Mouse (Mus musculus): Measurements from ENCODE around the gene Afmid. TPM values are rescaled to one million over a fixed set of nuclear protein-coding genes. Genes with fewer than 3 reads are reported as not detected.
A peak's percentile ranks its signal among the peaks of the same experiment; 100 is the strongest.
"Not testable (repeated sequence)": the region's sequence is repeated elsewhere in the genome, so short reads cannot be mapped to it uniquely, and the experiment has no call there.

Gene Afmid
- total and polyA plus RNA-seq, 3 experiments = 5.5 to 9.3 (median 6.8) TPM

GRCm38 (mm10) chr11:117824060-117824969 is 1.4 kb upstream of the Afmid start:
- peak; percentile 84 for DNase-seq

- peak; percentile 37 for DNase-seq
These were observed 440 bp downstream of the Afmid start for GRCm38 (mm10) chr11:117826164-117826563.

GRCm38 (mm10) chr11:117826916-117827315 is 1.2 kb downstream of the Afmid start:
- DNase-seq = no peak

GRCm38 (mm10) chr11:117827386-117827785 is 1.7 kb downstream of the Afmid start:
- no peak for DNase-seq

GRCm38 (mm10) chr11:117828149-117828887 is 2.6 kb downstream of the Afmid start:
- DNase-seq = peak; percentile 37

GRCm38 (mm10) chr11:117828888-117829604 is 3.3 kb downstream of the Afmid start:
- peak; percentile 50 for DNase-seq

- DNase-seq = peak; percentile 44
These were observed 4.0 kb downstream of the Afmid start for GRCm38 (mm10) chr11:117829671-117830215.

GRCm38 (mm10) chr11:117830401-117830800 is 4.7 kb downstream of the Afmid start:
- no peak for DNase-seq

GRCm38 (mm10) chr11:117832086-117832969 is 6.6 kb downstream of the Afmid start:
- DNase-seq = peak; percentile 65

- not testable (repeated sequence) for DNase-seq
These were observed 7.8 kb downstream of the Afmid start for GRCm38 (mm10) chr11:117833509-117833908.

GRCm38 (mm10) chr11:117834086-117834485 is 8.4 kb downstream of the Afmid start:
- no peak for DNase-seq

GRCm38 (mm10) chr11:117836306-117836705 is 10.6 kb downstream of the Afmid start:
- peak; percentile 43 for DNase-seq

GRCm38 (mm10) chr11:117838572-117838971 is 12.8 kb downstream of the Afmid start:
- no peak for DNase-seq

GRCm38 (mm10) chr11:117839021-117839420 is 13.3 kb downstream of the Afmid start:
- no peak for DNase-seq

- DNase-seq = peak; percentile 74
These were observed 15.2 kb downstream of the Afmid start for GRCm38 (mm10) chr11:117840910-117841309.

GRCm38 (mm10) chr11:117843434-117843833 is 17.7 kb downstream of the Afmid start:
- DNase-seq = no peak

- no peak for DNase-seq
These were observed 19.3 kb downstream of the Afmid start for GRCm38 (mm10) chr11:117844997-117845396.

GRCm38 (mm10) chr11:117845651-117846050 is 19.9 kb downstream of the Afmid start:
- DNase-seq = no peak

GRCm38 (mm10) chr11:117846640-117847039 is 20.9 kb downstream of the Afmid start:
- DNase-seq = no peak

GRCm38 (mm10) chr11:117847593-117848215 is 22.0 kb downstream of the Afmid start:
- DNase-seq = no peak

Measured in adrenal gland, adult 2 months (tissue).